Mouse (Mus musculus): ENCODE results near the gene Spa17.

Spa17 gene

GRCm38 (mm10) chr9:37613182-37613910 lies at the start of gene Spa17:
Gene Spa17, minus strand, starts transcription at chr9:37613722.
- DNase-seq (ENCODE audit: low spot score in 2 of 2), result peak; percentile 83 to 90

GRCm38 (mm10) chr9:37663210-37663609 lies 49.7 kb upstream of the Spa17 start:
- DNase-seq (ENCODE audit: low spot score in 2 of 2), result no peak

GRCm38 (mm10) chr9:37659413-37659812 lies 45.9 kb upstream of the Spa17 start:
- DNase-seq (ENCODE audit: low spot score in 2 of 2), result no peak

GRCm38 (mm10) chr9:37656931-37657481 lies 43.5 kb upstream of the Spa17 start, which contains the start of gene Tbrg1:
Gene Tbrg1, minus strand, starts transcription at chr9:37657312.
- peak; percentile 81 to 87 for DNase-seq (ENCODE audit: low spot score in 2 of 2)

- no peak for DNase-seq (ENCODE audit: low spot score in 2 of 2)
Observed at GRCm38 (mm10) chr9:37656439-37656881, 42.9 kb upstream of the Spa17 start.

GRCm38 (mm10) chr9:37655961-37656360 lies 42.4 kb upstream of the Spa17 start:
- DNase-seq (ENCODE audit: low spot score in 2 of 2), result no peak

- no peak for DNase-seq (ENCODE audit: low spot score in 2 of 2)
Observed at GRCm38 (mm10) chr9:37653836-37654235, 40.3 kb upstream of the Spa17 start.

- no peak for DNase-seq (ENCODE audit: low spot score in 2 of 2)
Observed at GRCm38 (mm10) chr9:37650639-37651038, 37.1 kb upstream of the Spa17 start.

GRCm38 (mm10) chr9:37646246-37646645 lies 32.7 kb upstream of the Spa17 start:
- DNase-seq (ENCODE audit: low spot score in 2 of 2), result no peak

GRCm38 (mm10) chr9:37638721-37639120 lies 25.2 kb upstream of the Spa17 start:
- DNase-seq (ENCODE audit: low spot score in 2 of 2), result no peak

- no peak for DNase-seq (ENCODE audit: low spot score in 2 of 2)
Observed at GRCm38 (mm10) chr9:37636800-37637542, 23.4 kb upstream of the Spa17 start.

- no peak for DNase-seq (ENCODE audit: low spot score in 2 of 2)
Observed at GRCm38 (mm10) chr9:37636335-37636734, 22.8 kb upstream of the Spa17 start.

- no peak for DNase-seq (ENCODE audit: low spot score in 2 of 2)
Observed at GRCm38 (mm10) chr9:37634269-37634668, 20.7 kb upstream of the Spa17 start.

GRCm38 (mm10) chr9:37632305-37632704 lies 18.8 kb upstream of the Spa17 start:
- DNase-seq (ENCODE audit: low spot score in 2 of 2), result no peak

- no peak for DNase-seq (ENCODE audit: low spot score in 2 of 2)
Observed at GRCm38 (mm10) chr9:37629941-37630340, 16.4 kb upstream of the Spa17 start.

- DNase-seq (ENCODE audit: low spot score in 2 of 2), result no peak
Observed at GRCm38 (mm10) chr9:37628581-37628980, 15.1 kb upstream of the Spa17 start.

- no peak for DNase-seq (ENCODE audit: low spot score in 2 of 2)
Observed at GRCm38 (mm10) chr9:37627263-37627662, 13.7 kb upstream of the Spa17 start.

- DNase-seq (ENCODE audit: low spot score in 2 of 2), result no peak
Observed at GRCm38 (mm10) chr9:37626103-37626567, 12.6 kb upstream of the Spa17 start.

- no peak for DNase-seq (ENCODE audit: low spot score in 2 of 2)
Observed at GRCm38 (mm10) chr9:37625641-37626040, 12.1 kb upstream of the Spa17 start.

GRCm38 (mm10) chr9:37625129-37625528 lies 11.6 kb upstream of the Spa17 start:
- no peak for DNase-seq (ENCODE audit: low spot score in 2 of 2)

- DNase-seq (ENCODE audit: low spot score in 2 of 2), result no peak
Observed at GRCm38 (mm10) chr9:37624502-37624901, 11.0 kb upstream of the Spa17 start.

GRCm38 (mm10) chr9:37623981-37624380 lies 10.5 kb upstream of the Spa17 start:
- no peak for DNase-seq (ENCODE audit: low spot score in 2 of 2)

GRCm38 (mm10) chr9:37621290-37621689 lies 7.8 kb upstream of the Spa17 start:
- no peak for DNase-seq (ENCODE audit: low spot score in 2 of 2)
